Mouse (Mus musculus) c-Kit-negative CD71-positive TER-119-positive erythroid progenitor cells, embryonic 14.5 days (primary cell): ENCODE results near the gene Ppcs.

Experiments used
- DNase-seq: peaks from one replicate; pipeline ENCODE4 v3.0.0-alpha.2; 2013; ENCODE audit warnings: low read depth, low spot score

Ppcs gene

GRCm38 (mm10) chr4:119422294-119422964 is at the start of gene Ppcs, which contains the start of gene Zmynd12:
Gene Ppcs (minus strand): TSS chr4:119422420.
Gene Zmynd12 (plus strand): TSS chr4:119422814.
- DNase-seq = peak; percentile 77

GRCm38 (mm10) chr4:119467720-119468380 is 45.6 kb upstream of the Ppcs start:
- DNase-seq = no peak

DNA sequence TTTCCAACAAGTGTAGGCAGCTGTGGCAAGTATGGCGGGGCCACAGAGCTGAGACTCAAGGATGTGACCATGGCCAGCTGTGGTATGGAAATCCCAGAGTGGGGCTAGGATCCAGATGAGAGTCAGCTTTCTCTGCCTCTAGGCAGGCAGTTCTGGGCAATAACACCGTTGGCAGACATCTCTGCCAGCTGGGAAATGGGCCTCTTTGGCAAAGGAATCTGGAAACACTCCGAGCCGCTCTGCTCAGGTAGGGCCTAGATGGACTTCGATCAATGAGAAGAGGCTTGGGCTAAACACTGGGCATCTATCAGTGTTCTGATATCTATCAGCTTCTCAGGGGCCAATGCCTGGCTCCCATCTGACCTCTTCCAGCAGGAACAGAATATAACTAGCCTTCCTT is 43.6 kb upstream of the Ppcs start:
- no peak for DNase-seq

DNA sequence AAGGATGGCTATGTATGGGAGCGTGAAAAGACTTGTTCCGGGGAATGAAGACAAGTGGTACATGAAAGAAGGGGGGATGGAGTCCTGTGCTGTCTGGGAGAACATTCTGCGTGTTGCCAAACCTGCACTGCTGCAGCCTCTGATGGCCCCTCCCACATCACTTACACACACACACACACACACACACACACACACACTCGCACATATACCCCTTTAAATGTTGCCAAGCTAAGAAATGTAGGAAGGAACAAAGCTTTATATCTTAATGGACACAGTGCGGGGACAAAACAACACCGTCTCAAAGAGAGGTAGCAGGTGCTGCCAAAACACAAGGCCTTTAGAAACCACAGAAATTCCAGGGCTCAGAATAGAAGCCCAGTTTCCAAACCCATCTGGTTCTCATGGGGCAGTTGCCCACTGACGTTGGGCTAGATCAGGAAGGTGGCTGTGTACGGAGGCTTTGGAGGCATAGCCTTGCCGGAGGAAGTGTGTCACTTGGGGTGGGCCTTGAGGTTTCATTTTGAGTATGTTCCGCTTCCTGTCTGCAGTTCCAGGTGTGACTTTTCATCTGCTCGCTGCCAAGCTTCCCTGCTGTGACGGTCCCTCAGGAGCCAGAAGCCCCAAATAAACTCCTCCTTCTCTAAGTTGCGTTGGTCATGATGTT is 41.7 kb upstream of the Ppcs start:
- DNase-seq = no peak

- DNase-seq = no peak
Measured at GRCm38 (mm10) chr4:119462858-119463755, 40.9 kb upstream of the Ppcs start.

GRCm38 (mm10) chr4:119462457-119462856 is 40.2 kb upstream of the Ppcs start:
- no peak for DNase-seq

- no peak for DNase-seq
Measured at GRCm38 (mm10) chr4:119460728-119461141, 38.5 kb upstream of the Ppcs start.

DNA sequence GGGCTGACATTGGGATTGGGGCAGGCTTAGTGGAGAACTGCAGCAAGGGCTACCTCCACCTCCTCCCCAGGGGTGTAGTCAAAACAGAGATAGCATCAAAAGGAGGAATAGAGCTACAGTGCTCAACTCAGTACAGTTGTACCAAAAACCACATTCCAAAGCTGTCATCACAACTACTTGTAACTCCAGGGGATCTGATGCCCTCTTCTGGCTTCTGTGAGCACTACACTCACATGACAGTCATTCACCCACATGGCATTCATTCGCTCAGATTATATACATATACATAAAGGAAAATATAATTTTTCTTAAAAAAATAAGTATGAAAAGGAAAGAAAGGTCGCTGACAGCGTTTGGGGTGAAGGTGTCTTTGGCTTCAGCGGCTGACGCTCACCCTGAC is 38.1 kb upstream of the Ppcs start:
- no peak for DNase-seq

GRCm38 (mm10) chr4:119453533-119453932 is 31.3 kb upstream of the Ppcs start:
- DNase-seq = no peak

GRCm38 (mm10) chr4:119453128-119453527 is 30.9 kb upstream of the Ppcs start:
- DNase-seq = no peak

DNA sequence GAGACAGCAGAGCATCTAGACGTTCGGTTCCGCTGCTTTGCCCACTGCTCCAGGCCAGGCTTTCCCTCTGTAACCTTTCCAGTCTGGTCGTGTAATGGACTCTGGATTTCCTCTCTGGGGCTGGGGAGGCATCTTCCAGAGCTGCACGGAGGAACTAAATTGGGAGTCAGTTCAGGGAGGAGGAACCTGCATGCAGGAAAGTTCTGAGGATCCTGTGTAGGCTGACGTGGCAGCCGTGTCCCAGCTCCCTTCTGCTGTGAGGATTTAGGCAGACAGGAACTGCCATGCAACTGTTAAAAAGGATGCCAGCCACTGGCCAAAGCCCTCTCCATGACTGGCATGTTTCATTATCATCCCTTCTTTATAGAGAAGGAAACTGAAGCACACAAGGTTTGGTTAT is 28.2 kb upstream of the Ppcs start:
- no peak for DNase-seq

GRCm38 (mm10) chr4:119447786-119448185 is 25.6 kb upstream of the Ppcs start:
- DNase-seq = no peak

DNA sequence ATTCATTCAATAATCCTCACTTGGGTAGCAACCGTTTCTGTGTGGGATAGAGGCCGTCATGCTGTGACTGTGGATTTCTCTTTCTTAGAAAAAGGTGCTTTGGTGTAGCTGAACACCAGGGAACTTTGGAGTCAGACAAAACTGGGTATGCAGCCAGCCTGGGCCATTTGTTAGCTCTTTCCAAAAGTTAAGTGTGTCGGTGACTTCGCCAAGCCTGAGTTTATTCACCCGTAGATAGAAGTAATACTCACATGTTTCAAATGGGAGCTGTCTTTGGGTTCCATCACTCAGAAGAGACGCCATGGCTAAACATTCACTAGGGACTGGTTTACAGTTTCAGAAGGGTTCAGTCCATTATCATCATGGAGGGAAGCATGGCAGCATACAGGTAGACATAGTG is 25.0 kb upstream of the Ppcs start:
- DNase-seq = no peak

- DNase-seq = no peak
Measured at GRCm38 (mm10) chr4:119442539-119442938, 20.3 kb upstream of the Ppcs start.

- DNase-seq = no peak
Measured at GRCm38 (mm10) chr4:119441836-119442235, 19.6 kb upstream of the Ppcs start.

GRCm38 (mm10) chr4:119437936-119438335 is 15.7 kb upstream of the Ppcs start:
- DNase-seq = no peak

- no peak for DNase-seq
Measured at GRCm38 (mm10) chr4:119430678-119431077, 8.5 kb upstream of the Ppcs start.

- no peak for DNase-seq
Measured at GRCm38 (mm10) chr4:119427680-119428079, 5.5 kb upstream of the Ppcs start.

DNA sequence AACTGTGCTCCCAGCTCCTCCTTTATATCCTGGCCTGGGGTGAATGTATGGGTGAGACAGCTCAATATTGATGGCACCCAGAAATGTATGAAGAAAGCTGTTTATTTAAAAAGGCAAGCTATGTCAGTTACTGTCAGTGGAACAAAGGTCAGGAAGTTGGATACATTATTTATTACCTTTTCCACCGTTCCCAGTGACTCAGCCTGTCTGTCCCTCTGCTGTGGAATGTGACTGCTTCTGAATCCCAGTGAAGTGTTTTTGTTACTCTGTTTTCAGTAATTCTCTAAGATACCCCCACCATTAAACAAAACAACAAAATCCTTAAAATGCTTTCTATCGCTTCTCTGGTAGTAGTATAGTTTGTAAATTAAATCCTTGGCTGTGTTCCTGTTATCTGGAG is 3.4 kb upstream of the Ppcs start:
- no peak for DNase-seq

- DNase-seq = peak; percentile 38
Measured at GRCm38 (mm10) chr4:119425077-119425476, 2.9 kb upstream of the Ppcs start.

- DNase-seq = no peak
Measured at GRCm38 (mm10) chr4:119421921-119422293, 313 bp downstream of the Ppcs start.

GRCm38 (mm10) chr4:119421191-119421590 is 1.0 kb downstream of the Ppcs start:
- DNase-seq = no peak
